ENCODE assay signal across 21 mouse cellular contexts in genomic region chr1:161333151-161333550, GRCm38 (mm10).
"Had no signal": no experiment of that assay in that cellular context is flagged by ENCODE, and none has a peak within 500 bp of the region (broad histone marks: within the 10 kb centered on the region; RNA-seq: fewer than 3 reads in every experiment).

No protein-coding gene starts in this region.

- H3K4me2 ChIP-seq: liver, embryonic 15.5 days; lung, embryonic 15.5 days; midbrain, embryonic 11.5 days; midbrain, embryonic 13.5 days; midbrain, embryonic 15.5 days; neural tube, embryonic 13.5 days; neural tube, embryonic 15.5 days had no signal

- H3K9ac ChIP-seq: liver, embryonic 15.5 days; liver, postnatal 0 days; lung, embryonic 15.5 days; midbrain, embryonic 13.5 days; midbrain, embryonic 15.5 days; neural tube, embryonic 13.5 days; neural tube, embryonic 15.5 days had no signal

- ATAC-seq: liver, postnatal 0 days; lung, postnatal 0 days; midbrain, embryonic 13.5 days; midbrain, embryonic 15.5 days had no signal

- H3K27ac ChIP-seq: liver, embryonic 15.5 days; lung, embryonic 15.5 days; macrophage; midbrain, embryonic 13.5 days; midbrain, embryonic 15.5 days; neural tube, embryonic 13.5 days; neural tube, embryonic 15.5 days had no signal

- H3K36me3 ChIP-seq: liver, embryonic 15.5 days; lung, embryonic 15.5 days; midbrain, embryonic 13.5 days; midbrain, embryonic 15.5 days; neural tube, embryonic 13.5 days; neural tube, embryonic 15.5 days had no signal

- H3K4me3 ChIP-seq: liver, embryonic 15.5 days; lung, embryonic 15.5 days; midbrain, embryonic 13.5 days; midbrain, embryonic 15.5 days; neural tube, embryonic 13.5 days; neural tube, embryonic 15.5 days had no signal

- H3K4me1 ChIP-seq: liver, embryonic 15.5 days; lung, embryonic 15.5 days; midbrain, embryonic 13.5 days; midbrain, embryonic 15.5 days; neural tube, embryonic 13.5 days; neural tube, embryonic 15.5 days had no signal

- DNase-seq: liver, postnatal 0 days; lung, adult 2 months; lung, postnatal 14 days; lung, postnatal 36 days; retina, postnatal 1 day; right cerebral cortex, adult 18-20 months; right cerebral cortex, postnatal 25 days; right cerebral cortex, postnatal 4 days; spleen, adult 18-20 months; thymus, adult 18-20 months; thymus, postnatal 14 days; thymus, postnatal 36 days had no signal

- H3K9me3 ChIP-seq: liver, embryonic 15.5 days; lung, embryonic 15.5 days; midbrain, embryonic 13.5 days; midbrain, embryonic 15.5 days; neural tube, embryonic 13.5 days; neural tube, embryonic 15.5 days had no signal

- H3K27me3 ChIP-seq: liver, embryonic 15.5 days; lung, embryonic 15.5 days; midbrain, embryonic 13.5 days; midbrain, embryonic 15.5 days; neural tube, embryonic 13.5 days; neural tube, embryonic 15.5 days had no signal
